19 mouse cellular contexts compared by ENCODE assay signal in genomic region chr5:132485448-132485847, GRCm38 (mm10). TPM values are rescaled to one million over a fixed set of nuclear protein-coding genes. Genes with fewer than 3 reads are reported as not detected.
A peak's percentile ranks its signal among the peaks of the same experiment; 100 is the strongest.
DNase-seq lines count a peak whose midpoint lies in the region; ATAC-seq and TF ChIP-seq lines count a peak whose summit lies in the region.
"Had no signal": no experiment of that assay in that cellular context is flagged by ENCODE, and none has a peak within 500 bp of the region (broad histone marks: within the 10 kb centered on the region; RNA-seq: fewer than 3 reads in every experiment).

No protein-coding gene starts in this region.

- H3K36me3 ChIP-seq in heart, adult 2 months (ENCODE audit: control insufficient read depth, insufficient read depth, low read length): peaks cover 2% of the 10 kb centered on the region
- no peaks in the 10 kb centered on the region for H3K36me3 ChIP-seq in limb, embryonic 14.5 days (ENCODE audit: control insufficient read depth, insufficient read depth, low read length)
- H3K36me3 ChIP-seq in limb, embryonic 10.5 days: no peaks in the 10 kb centered on the region
- no peaks in the 10 kb centered on the region for H3K36me3 ChIP-seq in lung, embryonic 16.5 days (ENCODE audit: control insufficient read depth, insufficient read depth, low read length)
- H3K36me3 ChIP-seq: embryonic facial prominence, embryonic 13.5 days; forebrain, embryonic 15.5 days had no signal

- no peak for ATAC-seq in limb, embryonic 14.5 days (ENCODE audit: low FRiP score, low read depth)
- peak; percentile 59 for ATAC-seq in lung, embryonic 16.5 days (ENCODE audit: low read depth)
- ATAC-seq: forebrain, embryonic 13.5 days; forebrain, embryonic 15.5 days; forebrain, postnatal 0 days had no signal

- DNase-seq in heart, adult 2 months: no peak
- no peak for DNase-seq in heart, postnatal 4 days
- peak; percentile 46 for DNase-seq in limb, embryonic 14.5 days (ENCODE audit: low spot score)
- DNase-seq in limb, embryonic 10.5 days (ENCODE audit: low spot score): no peak
- no peak for DNase-seq in lung, postnatal 4 days
- DNase-seq in layer of hippocampus, adult 18-20 months (ENCODE audit: low spot score in 2 of 2): no peak
- DNase-seq: adrenal gland, adult 2 months; adrenal gland, postnatal 10 days; adrenal gland, postnatal 25 days; cerebellum, adult 11-12 months; cerebellum, adult 9-10 months; cerebellum, postnatal 10 days; cerebellum, postnatal 25 days; forebrain, postnatal 0 days had no signal

- peaks cover 14% of the 10 kb centered on the region for H3K4me1 ChIP-seq in heart, adult 2 months (ENCODE audit: control insufficient read depth, insufficient read depth, low read length)
- H3K4me1 ChIP-seq in limb, embryonic 14.5 days (ENCODE audit: control insufficient read depth, insufficient read depth, low read length): peaks cover 50% of the 10 kb centered on the region
- H3K4me1 ChIP-seq in limb, embryonic 10.5 days: peaks cover 54% of the 10 kb centered on the region
- peaks cover 25% of the 10 kb centered on the region for H3K4me1 ChIP-seq in lung, embryonic 16.5 days (replicated peaks; ENCODE audit: control insufficient read depth, insufficient read depth, low read length)

- H3K27ac ChIP-seq in heart, adult 2 months: peak overlapping the region; percentile 63; the same call in 1 of the 2 replicates
- H3K27ac ChIP-seq in limb, embryonic 14.5 days (replicated peaks; ENCODE audit: low read depth, low read length): no peak overlapping the region
- no peak overlapping the region for H3K27ac ChIP-seq in limb, embryonic 10.5 days
- no peak overlapping the region for H3K27ac ChIP-seq in lung, embryonic 16.5 days (ENCODE audit: low read length)
- H3K27ac ChIP-seq: embryonic facial prominence, embryonic 13.5 days; forebrain, embryonic 13.5 days; forebrain, embryonic 15.5 days had no signal

- no peak for TF ChIP-seq CTCF in heart, adult 2 months (IDR thresholded peaks at IDR 0.05)

- no peak overlapping the region for H3K4me2 ChIP-seq in limb, embryonic 14.5 days (replicated peaks; ENCODE audit: low read depth, low read length, severe bottlenecking)
- no peak overlapping the region for H3K4me2 ChIP-seq in lung, embryonic 16.5 days (ENCODE audit: low read depth, low read length)
- H3K4me2 ChIP-seq: embryonic facial prominence, embryonic 13.5 days; forebrain, embryonic 13.5 days; forebrain, embryonic 15.5 days had no signal

- H3K27me3 ChIP-seq in heart, adult 2 months (ENCODE audit: control insufficient read depth, insufficient read depth, low read length): no peaks in the 10 kb centered on the region
- no peaks in the 10 kb centered on the region for H3K27me3 ChIP-seq in limb, embryonic 14.5 days (ENCODE audit: control insufficient read depth, insufficient read depth, low read length)
- H3K27me3 ChIP-seq in limb, embryonic 10.5 days (ENCODE audit: low read depth, poor library complexity, severe bottlenecking): no peaks in the 10 kb centered on the region
- no peaks in the 10 kb centered on the region for H3K27me3 ChIP-seq in lung, embryonic 16.5 days (ENCODE audit: control insufficient read depth, insufficient read depth, low read depth, low read length)
- H3K27me3 ChIP-seq: embryonic facial prominence, embryonic 13.5 days; forebrain, embryonic 13.5 days; forebrain, embryonic 15.5 days had no signal

- H3K79me2 ChIP-seq in heart, adult 2 months (replicated peaks; ENCODE audit: control insufficient read depth, insufficient read depth, low read length): 0 out of 2 replicates have a peak, but pooled peaks cover 2% of the 10 kb centered on the region

- no peaks in the 10 kb centered on the region for H3K9me3 ChIP-seq in limb, embryonic 14.5 days (ENCODE audit: control insufficient read depth, low read length)
- H3K9me3 ChIP-seq in limb, embryonic 10.5 days (replicated peaks): no peaks in the 10 kb centered on the region
- no peaks in the 10 kb centered on the region for H3K9me3 ChIP-seq in lung, embryonic 16.5 days (ENCODE audit: control insufficient read depth, low read length)
- H3K9me3 ChIP-seq: embryonic facial prominence, embryonic 13.5 days; forebrain, embryonic 13.5 days; forebrain, embryonic 15.5 days had no signal

- no peak for TF ChIP-seq POLR2A in heart, adult 2 months (IDR thresholded peaks at IDR 0.05; ENCODE audit: insufficient read depth, low read depth, low read length)
- TF ChIP-seq POLR2A in limb, embryonic 14.5 days (IDR thresholded peaks at IDR 0.05; ENCODE audit: borderline replicate concordance, extremely low read depth, insufficient read depth, insufficient read length): no peak

- H3K4me3 ChIP-seq in heart, adult 2 months: no peak overlapping the region
- H3K4me3 ChIP-seq in limb, embryonic 14.5 days (replicated peaks; ENCODE audit: low read length): no peak overlapping the region
- H3K4me3 ChIP-seq in limb, embryonic 10.5 days: no peak overlapping the region
- H3K4me3 ChIP-seq in lung, embryonic 16.5 days (ENCODE audit: low read length): no peak overlapping the region
- H3K4me3 ChIP-seq: embryonic facial prominence, embryonic 13.5 days; forebrain, embryonic 13.5 days; forebrain, embryonic 15.5 days had no signal

- 60% methylated on average over 3 of the region's 3 CpGs for WGBS in heart, adult 2 months
- WGBS in limb, embryonic 14.5 days: 52% methylated on average over 3 of the region's 3 CpGs
- WGBS in limb, embryonic 10.5 days: 71% methylated on average over 3 of the region's 3 CpGs
- WGBS in lung, embryonic 16.5 days: 37% methylated on average over 3 of the region's 3 CpGs

- TF ChIP-seq EP300 in heart, adult 2 months (IDR thresholded peaks at IDR 0.05; ENCODE audit: insufficient read depth, low read depth, low read length): no peak

- intact Hi-C loops in heart, adult 2 months (cut with DNase I): loop anchor here (5.0 kb wide), 1 partner anchor 147 kb away; no protein-coding TSS in a partner anchor

- H3K9ac ChIP-seq in heart, adult 2 months (ENCODE audit: low read depth, low read length): no peak overlapping the region
- H3K9ac ChIP-seq in limb, embryonic 14.5 days (ENCODE audit: low read depth, low read length, severe bottlenecking): no peak overlapping the region
- H3K9ac ChIP-seq in lung, embryonic 16.5 days (ENCODE audit: low read length): no peak overlapping the region
- H3K9ac ChIP-seq: embryonic facial prominence, embryonic 13.5 days; forebrain, embryonic 13.5 days; forebrain, embryonic 15.5 days; forebrain, postnatal 0 days had no signal

RNA-seq across cellular contexts. Expression of gene Auts2, which starts 57.7 kb away (rescaled TPM):
- 10 to 100 TPM; 28.1 to 35.7 TPM for total RNA-seq in heart, adult 2 months (2021)
- polyA plus RNA-seq in heart, adult 2 months (2012; rRNA removed): 16.9 and 18.2 TPM in 2 replicates
- 10 to 100 TPM; 49.0 to 51.4 TPM for total RNA-seq in heart, postnatal 4 days (2021)
- polyA plus RNA-seq in limb, embryonic 14.5 days (2012; rRNA removed): 50.8 and 64.8 TPM in 2 replicates
- 38.3 and 48.6 TPM in 2 replicates for polyA plus RNA-seq in limb, embryonic 14.5 days (2014; fragmentation: Nextera tagmentation; extraction: Ambion mirVana)
- 43.0 and 57.8 TPM in 2 replicates for polyA plus RNA-seq in limb, embryonic 10.5 days (2016; fragmentation: Nextera tagmentation; extraction: Ambion mirVana)
- polyA plus RNA-seq in lung, embryonic 16.5 days (2015; fragmentation: Nextera tagmentation; extraction: Ambion mirVana): 12.3 and 17.8 TPM in 2 replicates
- total RNA-seq in layer of hippocampus, adult 18-20 months (2021): 100 to 1,000 TPM; 142 to 145 TPM
- total RNA-seq: MEL had no signal
